Mouse (Mus musculus): ENCODE results near the gene St6galnac6. TPM values are rescaled to one million over a fixed set of nuclear protein-coding genes. Genes with fewer than 3 reads are reported as not detected.
A peak's percentile ranks its signal among the peaks of the same experiment; 100 is the strongest.

St6galnac6 gene
- total RNA-seq, 4 experiments from 2014 or later, result 110 to 142 (median 119) TPM

DNA sequence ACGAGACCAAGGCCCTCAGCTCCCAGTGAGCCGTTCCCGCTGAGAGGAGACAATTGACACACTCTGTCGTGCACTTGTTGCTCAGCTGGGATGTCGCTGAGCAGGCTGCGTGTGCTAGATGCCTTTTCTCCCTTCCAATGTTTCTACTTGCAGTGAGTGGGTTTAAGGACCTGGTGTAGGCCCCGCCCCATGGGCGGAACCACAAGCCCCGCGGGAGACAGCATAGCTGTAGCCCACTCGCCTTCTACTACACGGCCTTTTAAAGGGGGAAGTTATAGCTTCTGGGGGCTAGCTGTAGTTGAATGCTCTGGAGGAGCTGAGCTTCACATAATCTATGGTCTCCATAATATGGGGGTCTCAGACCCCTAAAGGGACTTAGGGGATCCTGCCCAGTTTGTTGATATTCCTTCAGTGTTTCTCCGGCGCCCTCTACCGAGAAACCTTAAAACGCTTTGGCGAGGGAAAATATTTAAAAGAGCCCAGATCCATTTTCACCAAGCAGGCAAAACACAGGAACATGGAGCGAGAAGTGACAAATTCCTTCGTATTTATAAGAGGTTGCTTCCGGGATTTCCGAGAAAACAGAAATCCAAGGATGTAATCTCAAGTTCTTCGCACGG, 11.2 kb downstream of the St6galnac6 start:
- no peak for DNase-seq (ENCODE audit: low spot score in 2 of 2)

DNA sequence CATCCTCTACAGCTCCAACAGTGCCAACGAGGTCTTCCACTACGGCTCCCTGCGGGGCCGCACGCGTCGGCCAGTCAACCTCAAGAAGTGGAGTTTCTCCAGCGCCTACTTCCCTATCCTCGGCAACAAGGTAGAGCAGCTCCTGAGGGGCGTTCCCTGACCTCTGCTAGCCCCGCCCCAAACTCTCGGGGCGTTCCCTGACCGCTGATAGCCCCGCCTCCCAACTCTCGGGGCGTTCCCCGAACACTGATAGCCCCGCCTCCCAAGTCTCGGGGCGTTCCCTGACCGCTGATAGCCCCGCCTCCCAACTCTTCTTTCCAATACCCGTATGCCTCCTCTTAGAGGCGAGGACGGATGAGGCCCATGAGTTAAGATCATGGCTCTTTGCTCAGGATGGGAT, 12.8 kb downstream of the St6galnac6 start:
- no peak for DNase-seq (ENCODE audit: low spot score in 2 of 2)

DNA sequence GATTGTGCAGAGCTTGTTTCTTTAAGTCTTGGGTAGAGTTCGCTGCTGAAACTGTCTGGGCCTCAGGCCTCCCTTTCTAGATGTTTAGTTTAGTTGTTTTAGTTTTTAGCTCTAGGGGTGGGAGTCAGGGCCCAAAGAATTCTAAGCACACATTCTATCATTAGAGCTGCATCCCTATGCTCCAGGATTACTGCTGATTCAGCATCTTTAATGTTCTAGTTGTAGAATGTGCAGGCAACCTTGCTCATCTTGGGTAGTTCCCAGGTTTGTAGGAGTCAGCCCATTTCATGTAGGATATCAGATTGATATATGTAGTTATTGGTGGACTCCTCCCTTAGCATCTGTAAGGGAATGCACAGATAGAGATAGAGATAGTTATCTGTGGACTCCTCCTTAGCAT, 17.6 kb downstream of the St6galnac6 start:
- no peak for DNase-seq (ENCODE audit: low spot score in 2 of 2)

- no peak for DNase-seq (ENCODE audit: low spot score in 2 of 2)
Observed at GRCm38 (mm10) chr2:32617601-32618000, 18.1 kb downstream of the St6galnac6 start.

GRCm38 (mm10) chr2:32618051-32618450, 18.5 kb downstream of the St6galnac6 start:
- no peak for DNase-seq (ENCODE audit: low spot score in 2 of 2)

DNA sequence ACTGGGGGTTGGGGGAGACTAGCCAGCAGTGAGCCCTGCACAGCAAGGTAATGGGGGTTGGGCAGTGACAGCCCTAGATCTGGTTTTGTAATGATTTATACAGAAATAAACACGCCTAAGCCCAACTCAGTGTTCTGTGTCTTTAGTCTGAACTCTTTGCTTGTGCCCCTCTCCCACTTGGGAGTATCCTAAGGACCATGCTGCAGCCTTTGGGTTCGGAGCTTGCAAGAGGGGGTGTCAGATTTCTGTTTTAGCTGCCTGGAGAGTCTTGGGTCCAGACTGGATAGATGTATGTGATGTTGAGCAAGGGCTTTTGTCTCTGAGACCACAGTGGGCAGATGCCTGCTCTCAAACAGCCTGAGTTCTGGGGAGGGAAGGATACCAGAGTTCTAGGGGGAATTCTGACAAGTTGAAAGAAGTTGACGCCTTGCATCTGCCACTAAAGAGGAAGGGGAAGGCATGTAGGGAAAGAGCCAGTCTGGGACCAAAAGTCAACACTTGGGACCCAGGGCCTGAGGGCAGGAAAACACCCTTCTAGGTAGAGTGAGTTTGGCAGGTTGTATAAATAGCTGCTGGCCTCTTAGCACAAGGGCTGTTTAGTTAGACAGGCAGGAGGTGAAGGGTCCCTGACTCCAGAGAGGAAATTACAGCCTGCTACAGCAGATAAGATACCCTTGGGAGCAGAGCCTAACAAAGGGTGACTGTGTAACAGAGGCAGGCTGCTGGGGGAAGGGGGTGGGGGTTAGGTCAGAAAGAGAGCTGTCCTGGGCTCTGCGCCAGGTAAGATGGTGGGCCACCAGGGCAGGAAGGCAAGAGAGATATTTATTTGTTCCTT, 21.4 kb downstream of the St6galnac6 start:
- no peak for DNase-seq (ENCODE audit: low spot score in 2 of 2)

- DNase-seq (ENCODE audit: low spot score in 2 of 2), result no peak
Observed at GRCm38 (mm10) chr2:32621517-32621859, 22.0 kb downstream of the St6galnac6 start, which contains the start of gene Ak1. Ak1 (plus strand) TSS chr2:32621758.

DNA sequence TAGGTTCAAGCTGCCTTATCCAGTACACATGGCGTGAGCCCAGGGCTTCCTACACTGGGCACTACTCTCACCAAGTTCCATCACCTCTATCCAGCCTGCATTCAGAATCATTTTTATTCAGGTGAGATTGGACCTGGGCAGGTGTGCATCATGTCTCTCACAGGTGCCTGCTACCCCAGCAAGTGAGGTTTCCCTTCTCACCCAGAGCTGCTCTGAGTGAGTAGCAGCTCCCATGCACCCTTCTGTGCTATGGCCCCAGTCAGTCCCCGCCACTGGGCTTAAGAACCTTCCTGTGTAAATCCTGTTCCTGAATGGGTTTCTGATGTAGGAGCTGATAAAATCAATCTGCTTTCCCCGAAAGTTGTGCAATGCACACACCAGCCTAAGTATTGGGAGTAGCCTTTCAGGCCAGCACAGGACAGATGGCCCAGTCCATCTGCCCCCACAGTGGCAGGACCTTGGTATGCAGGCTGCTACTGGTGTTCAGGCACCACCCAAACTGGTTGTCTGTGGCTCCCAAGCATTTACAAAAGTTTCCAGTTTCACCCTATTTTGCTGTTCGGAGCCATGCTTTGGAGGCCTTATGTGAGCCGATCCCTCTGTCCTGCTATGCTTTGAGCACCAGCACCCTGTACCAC, 24.7 kb downstream of the St6galnac6 start:
- DNase-seq (ENCODE audit: low spot score in 2 of 2), result no peak

GRCm38 (mm10) chr2:32625212-32625872, 25.8 kb downstream of the St6galnac6 start:
- peak; percentile 77 to 88 for DNase-seq (ENCODE audit: low spot score in 2 of 2)

DNA sequence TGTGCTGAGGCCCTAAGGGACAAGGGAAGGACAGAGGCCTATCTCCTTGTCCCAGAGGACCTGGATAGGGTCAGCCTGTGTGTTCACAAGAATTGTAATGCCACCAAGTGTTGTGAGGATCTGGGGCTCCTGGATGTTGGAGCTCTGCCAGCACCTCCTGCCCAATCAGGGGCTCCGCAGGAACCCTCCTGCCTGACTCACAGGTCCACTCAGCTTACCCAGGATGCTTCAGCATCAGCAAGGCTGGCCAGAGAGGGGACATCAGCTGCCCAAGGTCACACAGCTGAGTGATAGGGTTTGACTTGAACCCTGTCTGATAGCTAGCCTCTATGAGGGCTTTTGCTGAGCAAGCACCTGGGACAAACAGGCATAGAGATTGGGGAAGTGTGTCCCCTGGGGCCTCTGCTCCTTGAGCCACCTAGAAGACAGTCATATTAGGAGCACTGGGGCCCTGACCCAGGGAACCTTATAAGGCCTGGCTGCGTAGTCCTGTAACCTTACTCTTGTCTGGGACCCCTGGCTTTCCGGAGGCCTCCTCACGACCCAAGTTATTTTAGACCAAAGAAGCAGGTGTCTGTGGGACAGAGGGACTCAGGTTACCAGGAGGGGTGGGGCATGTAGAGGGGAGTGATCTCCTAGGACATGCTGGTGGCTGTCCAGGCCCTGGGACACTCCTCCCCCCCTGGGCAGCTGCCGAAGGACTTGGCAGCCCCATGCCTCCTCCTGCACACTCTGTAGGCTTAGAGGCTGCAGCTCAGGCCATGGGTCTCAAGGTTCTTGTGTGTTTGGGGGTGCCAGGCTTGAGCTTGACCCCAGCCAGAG, 26.6 kb downstream of the St6galnac6 start:
- DNase-seq (ENCODE audit: low spot score in 2 of 2), result peak; percentile 37 to 81

- no peak for DNase-seq (ENCODE audit: low spot score in 2 of 2)
Observed at GRCm38 (mm10) chr2:32627266-32628043, 27.9 kb downstream of the St6galnac6 start.

- no peak for DNase-seq (ENCODE audit: low spot score in 2 of 2)
Observed at GRCm38 (mm10) chr2:32628044-32628550, 28.6 kb downstream of the St6galnac6 start.

DNA sequence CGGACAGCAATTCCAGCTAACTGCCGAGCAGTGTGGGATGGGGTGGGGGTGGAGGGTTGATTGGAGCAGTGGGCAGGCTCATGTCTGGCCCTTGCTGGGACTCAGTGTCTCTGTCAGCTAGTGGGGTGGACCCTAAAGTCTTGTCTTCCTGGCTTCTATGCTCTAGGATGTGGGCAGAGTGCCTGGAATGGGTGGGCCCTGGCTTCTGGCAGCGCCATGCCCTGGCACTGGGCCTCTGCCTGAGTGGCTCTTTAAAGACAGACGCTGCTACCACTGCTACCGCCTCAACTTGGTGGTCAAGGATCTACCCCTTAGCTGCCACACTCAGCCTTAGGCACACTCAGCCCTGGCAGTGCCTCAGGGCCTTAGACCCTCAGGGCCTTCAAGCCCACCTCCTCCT, 29.2 kb downstream of the St6galnac6 start:
- peak; percentile 45 to 76 for DNase-seq (ENCODE audit: low spot score in 2 of 2)

DNA sequence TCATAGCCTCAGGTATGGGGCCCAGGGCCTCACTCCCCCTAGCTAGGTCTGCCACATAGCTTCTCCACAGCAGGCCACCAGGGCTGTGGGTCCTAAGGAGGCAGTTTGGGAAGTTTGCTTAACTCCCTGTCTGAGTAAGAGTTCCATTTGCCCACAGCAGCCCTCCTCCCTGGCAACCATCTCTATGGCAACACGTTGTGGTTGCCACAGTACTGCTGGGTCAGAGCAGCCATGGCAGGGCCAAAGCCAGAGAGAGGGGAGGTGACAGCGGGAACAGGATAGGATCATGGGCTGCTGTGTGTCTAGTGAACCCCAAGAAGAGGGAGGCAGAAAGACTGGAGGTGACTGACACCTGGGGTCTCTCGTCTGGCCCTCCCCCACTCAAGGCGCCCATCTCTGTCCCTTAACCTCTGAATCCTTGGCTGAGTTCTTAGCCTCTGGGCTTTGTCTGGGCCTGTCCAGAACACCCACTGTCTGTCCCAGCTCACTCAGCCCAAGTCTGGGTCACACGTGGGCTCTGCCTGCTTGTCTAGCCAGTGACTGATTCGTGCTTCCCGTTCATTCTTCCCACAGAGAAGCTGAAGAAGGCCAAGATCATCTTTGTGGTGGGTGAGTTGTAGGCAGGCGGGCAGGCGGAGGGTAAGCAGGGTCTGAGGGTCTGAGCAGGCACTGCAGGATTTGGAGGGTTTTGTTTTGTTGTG, 29.9 kb downstream of the St6galnac6 start:
- DNase-seq (ENCODE audit: low spot score in 2 of 2), result peak in 1 of 2 experiments; percentile 64

GRCm38 (mm10) chr2:32630036-32630435, 30.5 kb downstream of the St6galnac6 start:
- DNase-seq (ENCODE audit: low spot score in 2 of 2), result no peak

DNA sequence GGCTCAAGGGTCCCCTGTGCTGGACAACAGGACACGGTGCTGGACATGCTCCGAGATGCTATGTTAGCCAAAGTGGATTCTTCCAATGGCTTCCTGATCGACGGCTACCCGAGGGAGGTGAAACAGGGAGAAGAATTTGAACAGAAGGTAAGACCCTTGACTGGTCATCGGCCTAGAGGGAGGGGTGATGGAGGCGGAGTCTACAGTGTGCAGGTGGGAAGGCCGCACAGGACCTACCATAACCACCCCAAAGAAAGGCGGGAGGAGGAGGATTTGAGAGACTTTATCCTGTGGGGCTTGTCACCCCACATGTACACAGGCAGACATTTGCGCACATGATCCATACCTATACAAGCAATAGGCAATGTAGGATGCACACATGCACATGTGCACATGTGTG, 31.5 kb downstream of the St6galnac6 start:
- DNase-seq (ENCODE audit: low spot score in 2 of 2), result no peak

- DNase-seq (ENCODE audit: low spot score in 2 of 2), result peak in 1 of 2 experiments; percentile 54
Observed at GRCm38 (mm10) chr2:32631737-32632394, 32.4 kb downstream of the St6galnac6 start.

- DNase-seq (ENCODE audit: low spot score in 2 of 2), result no peak
Observed at GRCm38 (mm10) chr2:32633660-32634059, 34.2 kb downstream of the St6galnac6 start.

All from left cerebral cortex, adult 8-10 months (tissue).